Mouse (Mus musculus): Measurements from ENCODE around the gene Cdkn2aip. TPM values are rescaled to one million over a fixed set of nuclear protein-coding genes. Genes with fewer than 3 reads are reported as not detected.

Cdkn2aip gene
- polyA plus RNA-seq, 1 experiment from 2014 or later, result 44.4 TPM

DNA sequence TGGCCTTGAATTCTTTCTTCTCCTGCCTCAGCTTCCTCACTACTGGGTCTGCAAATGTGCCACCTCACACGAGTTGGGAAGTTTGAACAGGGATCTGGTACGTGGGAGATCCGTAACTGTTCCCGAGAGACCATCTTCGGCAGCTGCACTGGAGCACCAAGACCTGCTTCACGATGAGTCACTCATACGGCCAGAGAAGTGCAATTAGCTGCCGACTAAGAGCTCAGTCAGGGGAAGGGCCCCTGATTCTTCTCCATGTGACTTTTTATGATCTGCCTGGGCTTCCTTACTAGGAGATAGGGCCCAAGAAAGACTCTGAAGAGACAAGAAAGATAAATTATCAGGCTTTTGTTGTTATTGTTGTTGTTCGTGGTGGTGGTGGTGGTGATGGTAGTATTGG is 31.1 kb upstream of the Cdkn2aip start:
- Histone ChIP-seq H3K27me3 (replicated peaks; ENCODE audit: control insufficient read depth, insufficient read depth, low read length) (no peaks in the 10 kb centered on the region), H3K27ac (ENCODE audit: low read length) (no peak overlapping the region), H3K9ac (replicated peaks; ENCODE audit: low read depth, low read length) (no peak overlapping the region), H3K9me3 (ENCODE audit: control insufficient read depth, low read length) (no peaks in the 10 kb centered on the region), H3K4me3 (replicated peaks; ENCODE audit: low read length) (no peak overlapping the region), H3K4me2 (ENCODE audit: low read length) (no peak overlapping the region), H3K36me3 (ENCODE audit: control insufficient read depth, insufficient read depth) (no peaks in the 10 kb centered on the region), H3K4me1 (replicated peaks; ENCODE audit: control insufficient read depth, insufficient read depth, low read length) (peaks cover 3% of the 10 kb centered on the region)
- no peak for ATAC-seq
- WGBS, result 90% methylated on average over 9 of the region's 9 CpGs

DNA sequence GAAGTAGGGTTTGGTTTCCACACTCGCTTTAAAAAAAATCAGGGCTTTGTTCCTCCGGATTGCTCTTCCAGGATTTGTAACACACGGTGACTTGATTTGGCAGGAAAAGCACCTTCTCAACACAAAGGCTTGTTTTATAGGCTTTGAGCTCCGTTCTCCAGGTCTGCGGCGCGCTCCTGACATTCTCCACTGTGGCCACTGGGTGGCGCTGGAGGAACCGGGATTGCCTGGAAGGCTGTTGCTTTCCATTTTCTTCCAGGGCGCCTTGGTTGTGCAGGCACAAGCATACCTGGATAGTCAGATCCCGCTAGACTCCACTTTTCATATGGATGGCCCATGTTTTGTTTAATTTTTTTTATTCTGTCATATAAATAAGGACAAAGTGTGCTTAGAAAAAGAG is 29.7 kb upstream of the Cdkn2aip start:
- Histone ChIP-seq H3K4me2 (ENCODE audit: low read length) (peak overlapping the region; percentile 37), H3K27me3 (replicated peaks; ENCODE audit: control insufficient read depth, insufficient read depth, low read length) (no peaks in the 10 kb centered on the region), H3K4me1 (replicated peaks; ENCODE audit: control insufficient read depth, insufficient read depth, low read length) (peaks cover 3% of the 10 kb centered on the region), H3K36me3 (ENCODE audit: control insufficient read depth, insufficient read depth) (no peaks in the 10 kb centered on the region), H3K4me3 (replicated peaks; ENCODE audit: low read length) (peak overlapping the region; percentile 13; the same call in 1 of the 2 replicates), H3K27ac (ENCODE audit: low read length) (no peak overlapping the region), H3K9me3 (ENCODE audit: control insufficient read depth, low read length) (no peaks in the 10 kb centered on the region), H3K9ac (replicated peaks; ENCODE audit: low read depth, low read length) (peak overlapping the region; percentile 39)
- 7% methylated on average over 11 of the region's 11 CpGs for WGBS
- peak; percentile 80 for ATAC-seq

DNA sequence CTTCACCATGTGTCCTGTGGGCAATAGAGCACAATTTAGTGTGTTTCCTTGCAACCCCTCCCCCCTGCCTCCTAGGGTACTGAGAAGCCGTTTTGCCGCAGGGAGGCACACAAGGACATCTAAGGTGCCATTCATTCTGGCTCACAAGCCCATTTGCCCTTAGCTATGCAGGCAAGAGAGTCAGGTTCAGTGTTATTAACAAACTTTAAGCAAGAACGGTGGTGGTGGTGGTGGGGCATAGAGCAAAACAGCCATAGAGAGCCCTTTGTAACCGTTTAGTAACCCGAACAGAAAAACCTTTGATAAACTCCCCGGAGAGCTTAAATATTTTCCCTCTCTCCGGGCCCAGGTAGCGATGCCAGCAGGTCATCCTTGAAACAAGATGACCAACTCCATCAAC is 29.3 kb upstream of the Cdkn2aip start:
- ATAC-seq, result 0 out of 2 replicates have a peak, but pooled peaks have one; percentile 11
- peak overlapping the region; percentile 37 for H3K4me2 ChIP-seq (ENCODE audit: low read length)
- 38% methylated on average over 8 of the region's 8 CpGs for WGBS

DNA sequence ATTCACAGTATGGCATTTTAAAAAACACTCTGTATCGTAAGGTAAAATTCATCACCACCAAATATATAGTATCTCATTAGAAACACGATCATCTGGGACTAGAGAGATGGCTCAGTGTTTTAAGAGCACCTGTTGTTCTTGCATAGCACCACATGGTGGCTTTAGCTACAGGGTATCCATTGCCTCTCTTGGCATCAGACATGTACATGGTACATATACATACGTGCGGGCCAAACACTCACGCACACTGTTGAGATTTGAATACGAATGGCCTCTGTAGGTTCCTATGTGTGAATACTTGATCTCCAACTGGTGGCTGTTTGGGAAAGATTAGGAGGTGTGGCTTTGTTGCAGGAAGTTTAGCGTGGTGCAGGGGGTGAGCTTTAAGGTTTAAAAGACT is 28.6 kb upstream of the Cdkn2aip start:
- 84% methylated on average over 7 of the region's 7 CpGs for WGBS
- Histone ChIP-seq H3K4me3 (replicated peaks; ENCODE audit: low read length) (no peak overlapping the region), H3K9ac (replicated peaks; ENCODE audit: low read depth, low read length) (no peak overlapping the region), H3K9me3 (ENCODE audit: control insufficient read depth, low read length) (no peaks in the 10 kb centered on the region), H3K36me3 (ENCODE audit: control insufficient read depth, insufficient read depth) (no peaks in the 10 kb centered on the region), H3K27me3 (replicated peaks; ENCODE audit: control insufficient read depth, insufficient read depth, low read length) (no peaks in the 10 kb centered on the region), H3K4me1 (replicated peaks; ENCODE audit: control insufficient read depth, insufficient read depth, low read length) (peaks cover 3% of the 10 kb centered on the region), H3K4me2 (ENCODE audit: low read length) (no peak overlapping the region), H3K27ac (ENCODE audit: low read length) (no peak overlapping the region)
- ATAC-seq, result no peak

More for the DNA sequence above, 29.3 kb upstream of the Cdkn2aip start:
- Histone ChIP-seq H3K27ac (ENCODE audit: low read length) (no peak overlapping the region), H3K27me3 (replicated peaks; ENCODE audit: control insufficient read depth, insufficient read depth, low read length) (no peaks in the 10 kb centered on the region), H3K9ac (replicated peaks; ENCODE audit: low read depth, low read length) (peak overlapping the region; percentile 39), H3K9me3 (ENCODE audit: control insufficient read depth, low read length) (no peaks in the 10 kb centered on the region), H3K4me3 (replicated peaks; ENCODE audit: low read length) (peak overlapping the region; percentile 13; the same call in 1 of the 2 replicates), H3K36me3 (ENCODE audit: control insufficient read depth, insufficient read depth) (no peaks in the 10 kb centered on the region), H3K4me1 (replicated peaks; ENCODE audit: control insufficient read depth, insufficient read depth, low read length) (peaks cover 3% of the 10 kb centered on the region)

DNA sequence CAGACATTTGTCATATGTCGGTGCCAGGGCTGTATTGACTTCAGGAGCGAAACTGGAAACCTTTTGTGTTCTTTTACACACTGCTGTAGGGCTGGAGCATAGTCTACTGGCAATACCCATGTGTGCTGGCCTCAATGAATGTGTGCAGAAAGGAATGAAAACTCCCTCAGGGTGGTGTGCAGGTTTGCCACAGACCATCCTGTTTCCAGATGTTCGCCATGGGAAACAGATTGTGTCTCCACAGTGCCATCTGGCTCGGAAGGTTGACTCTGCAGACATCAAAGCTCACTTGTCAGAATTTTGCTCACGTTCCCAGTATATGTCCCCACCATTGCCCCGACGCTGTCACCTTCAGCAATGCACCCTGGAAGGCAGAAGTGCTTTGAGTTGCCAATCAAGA is 23.4 kb upstream of the Cdkn2aip start:
- no peak overlapping the region for H3K4me3 ChIP-seq (replicated peaks; ENCODE audit: low read length)
- H3K36me3 ChIP-seq (ENCODE audit: control insufficient read depth, insufficient read depth), result no peaks in the 10 kb centered on the region
- no peak overlapping the region for H3K4me2 ChIP-seq (ENCODE audit: low read length)
- 60% methylated on average over 7 of the region's 7 CpGs for WGBS
- H3K9ac ChIP-seq (replicated peaks; ENCODE audit: low read depth, low read length), result no peak overlapping the region
- H3K27ac ChIP-seq (ENCODE audit: low read length), result no peak overlapping the region
- ATAC-seq, result peak; percentile 49
- no peaks in the 10 kb centered on the region for H3K27me3 ChIP-seq (replicated peaks; ENCODE audit: control insufficient read depth, insufficient read depth, low read length)
- H3K9me3 ChIP-seq (ENCODE audit: control insufficient read depth, low read length), result no peaks in the 10 kb centered on the region
- peaks cover 2% of the 10 kb centered on the region; the same call in 1 of the 2 replicates for H3K4me1 ChIP-seq (replicated peaks; ENCODE audit: control insufficient read depth, insufficient read depth, low read length)

DNA sequence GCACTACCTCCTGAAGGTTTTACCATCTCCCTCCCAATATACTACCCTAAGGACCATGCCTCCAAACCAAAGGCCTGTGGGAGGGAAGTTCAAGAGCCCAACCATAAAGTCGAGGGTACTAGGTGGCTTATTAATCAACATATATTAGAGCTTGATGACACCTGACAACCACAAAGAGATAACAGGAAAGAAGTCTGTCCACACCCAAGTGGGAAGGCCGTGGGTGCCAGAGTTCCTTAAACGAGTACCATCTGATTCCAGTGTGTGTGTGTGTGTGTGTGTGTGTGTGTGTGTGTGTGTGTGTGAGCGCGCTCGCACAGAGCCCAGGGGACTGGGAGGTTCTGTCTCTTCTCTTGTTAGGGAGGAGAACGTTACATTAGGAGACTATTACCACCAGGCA is 15.6 kb upstream of the Cdkn2aip start:
- Histone ChIP-seq H3K27me3 (replicated peaks; ENCODE audit: control insufficient read depth, insufficient read depth, low read length) (no peaks in the 10 kb centered on the region), H3K36me3 (ENCODE audit: control insufficient read depth, insufficient read depth) (no peaks in the 10 kb centered on the region), H3K4me2 (ENCODE audit: low read length) (no peak overlapping the region), H3K9me3 (ENCODE audit: control insufficient read depth, low read length) (no peaks in the 10 kb centered on the region), H3K9ac (replicated peaks; ENCODE audit: low read depth, low read length) (no peak overlapping the region), H3K4me3 (replicated peaks; ENCODE audit: low read length) (no peak overlapping the region), H3K27ac (ENCODE audit: low read length) (no peak overlapping the region), H3K4me1 (replicated peaks; ENCODE audit: control insufficient read depth, insufficient read depth, low read length) (no peaks in the 10 kb centered on the region)
- 90% methylated on average over 7 of the region's 7 CpGs for WGBS
- no peak for ATAC-seq

DNA sequence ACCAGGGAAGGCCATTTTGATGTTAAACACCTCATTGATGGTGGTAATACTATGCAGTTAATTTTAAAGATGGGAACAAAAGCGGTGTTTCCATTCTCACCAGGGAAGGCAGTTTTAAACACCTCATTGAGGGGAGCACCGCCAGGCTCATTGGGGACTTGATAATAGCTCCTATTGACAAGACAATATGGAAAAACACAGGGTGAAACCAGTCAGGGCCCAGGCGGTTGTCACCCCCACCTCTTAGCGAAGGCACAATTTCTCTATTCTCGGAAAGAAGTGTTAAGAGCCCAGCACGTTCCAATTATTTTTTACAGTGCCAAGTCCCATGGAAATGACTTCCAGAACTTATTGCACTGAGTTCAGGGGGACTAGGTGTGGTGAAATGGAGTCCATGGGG is 13.2 kb upstream of the Cdkn2aip start:
- Histone ChIP-seq H3K36me3 (ENCODE audit: control insufficient read depth, insufficient read depth) (no peaks in the 10 kb centered on the region), H3K4me1 (replicated peaks; ENCODE audit: control insufficient read depth, insufficient read depth, low read length) (no peaks in the 10 kb centered on the region), H3K4me2 (ENCODE audit: low read length) (no peak overlapping the region), H3K27me3 (replicated peaks; ENCODE audit: control insufficient read depth, insufficient read depth, low read length) (no peaks in the 10 kb centered on the region), H3K4me3 (replicated peaks; ENCODE audit: low read length) (no peak overlapping the region), H3K9ac (replicated peaks; ENCODE audit: low read depth, low read length) (no peak overlapping the region), H3K9me3 (ENCODE audit: control insufficient read depth, low read length) (no peaks in the 10 kb centered on the region), H3K27ac (ENCODE audit: low read length) (no peak overlapping the region)
- WGBS, result 4% methylated on average over 6 of the region's 6 CpGs
- no peak for ATAC-seq

DNA sequence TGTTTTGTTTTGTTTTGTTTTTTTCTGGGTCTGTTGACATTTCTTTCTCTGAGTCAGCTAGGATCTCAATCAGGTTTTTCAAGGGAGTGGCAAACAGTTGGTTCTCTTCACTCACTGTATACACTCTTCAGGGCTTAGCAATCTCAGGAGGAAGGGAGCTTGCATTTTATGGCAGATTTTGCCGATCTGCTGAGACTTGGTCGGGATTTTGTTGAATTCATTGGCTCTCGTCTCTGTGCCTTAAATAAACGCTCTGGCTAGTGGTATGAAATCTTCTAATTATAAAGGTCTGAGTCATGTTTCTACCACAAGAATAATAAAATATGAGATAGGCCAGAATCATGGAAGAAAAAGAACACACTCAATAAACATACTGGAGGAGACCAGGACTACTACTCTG is 7.9 kb upstream of the Cdkn2aip start:
- no peak for ATAC-seq
- Histone ChIP-seq H3K36me3 (ENCODE audit: control insufficient read depth, insufficient read depth) (no peaks in the 10 kb centered on the region), H3K4me1 (replicated peaks; ENCODE audit: control insufficient read depth, insufficient read depth, low read length) (no peaks in the 10 kb centered on the region), H3K4me2 (ENCODE audit: low read length) (no peak overlapping the region), H3K9ac (replicated peaks; ENCODE audit: low read depth, low read length) (no peak overlapping the region), H3K27me3 (replicated peaks; ENCODE audit: control insufficient read depth, insufficient read depth, low read length) (no peaks in the 10 kb centered on the region), H3K4me3 (replicated peaks; ENCODE audit: low read length) (no peak overlapping the region), H3K9me3 (ENCODE audit: control insufficient read depth, low read length) (no peaks in the 10 kb centered on the region), H3K27ac (ENCODE audit: low read length) (no peak overlapping the region)
- WGBS, result 80% methylated on average over 4 of the region's 4 CpGs

DNA sequence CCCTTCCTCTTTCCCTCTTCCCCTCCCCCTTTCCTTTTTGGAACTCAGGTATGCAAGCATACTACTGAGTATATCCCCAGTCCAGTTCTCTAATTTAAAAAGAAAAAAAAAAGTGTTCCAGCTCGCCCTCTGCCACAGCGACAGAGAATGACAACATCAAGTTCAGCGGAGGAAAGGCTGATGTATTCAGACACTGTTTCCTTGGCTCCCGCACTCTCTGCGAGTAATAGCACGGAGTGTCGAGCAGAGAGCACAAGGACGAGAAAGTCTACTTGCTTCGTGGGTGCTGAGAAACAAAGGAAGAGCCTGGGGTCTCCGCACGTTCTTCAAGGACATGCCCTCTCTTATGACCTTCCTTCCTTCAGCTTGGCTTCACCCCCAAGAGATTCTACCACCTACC is 4.9 kb upstream of the Cdkn2aip start:
- no peak overlapping the region for H3K4me3 ChIP-seq (replicated peaks; ENCODE audit: low read length)
- H3K9me3 ChIP-seq (ENCODE audit: control insufficient read depth, low read length), result no peaks in the 10 kb centered on the region
- H3K4me2 ChIP-seq (ENCODE audit: low read length), result no peak overlapping the region
- H3K4me1 ChIP-seq (replicated peaks; ENCODE audit: control insufficient read depth, insufficient read depth, low read length), result peaks cover 3% of the 10 kb centered on the region; the same call in 1 of the 2 replicates
- no peak for ATAC-seq
- H3K36me3 ChIP-seq (ENCODE audit: control insufficient read depth, insufficient read depth), result no peaks in the 10 kb centered on the region
- no peak overlapping the region for H3K27ac ChIP-seq (ENCODE audit: low read length)
- no peaks in the 10 kb centered on the region for H3K27me3 ChIP-seq (replicated peaks; ENCODE audit: control insufficient read depth, insufficient read depth, low read length)
- H3K9ac ChIP-seq (replicated peaks; ENCODE audit: low read depth, low read length), result no peak overlapping the region
- 28% methylated on average over 11 of the region's 11 CpGs for WGBS

DNA sequence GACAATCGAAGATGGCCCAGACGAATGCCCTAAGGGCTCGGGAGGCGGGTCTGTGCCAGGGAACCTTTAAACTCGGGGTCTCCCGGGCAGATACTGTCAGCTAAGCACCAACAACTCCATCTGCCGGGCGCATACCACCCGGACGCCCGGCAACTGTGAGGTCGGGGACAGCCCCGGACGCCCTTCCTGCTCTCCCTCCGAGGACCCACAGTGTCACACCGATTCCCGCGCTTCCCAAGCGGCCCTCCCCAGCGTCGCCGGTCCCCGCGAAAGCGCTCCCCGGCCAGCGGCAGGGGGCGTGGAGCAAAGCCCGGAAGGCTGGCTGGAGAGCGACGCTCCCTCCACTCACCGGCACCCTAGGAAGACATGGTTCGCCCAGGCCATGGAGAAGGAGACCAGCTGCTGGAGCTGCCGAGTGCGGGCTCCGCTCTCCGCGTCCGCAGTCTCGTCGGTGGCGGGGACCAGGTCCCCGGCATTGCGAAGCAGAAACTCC is 515 bp downstream of the Cdkn2aip start:
- H3K9me3 ChIP-seq (ENCODE audit: control insufficient read depth, low read length), result no peaks in the 10 kb centered on the region
- ATAC-seq, result peak; percentile 34
- H3K4me3 ChIP-seq (replicated peaks; ENCODE audit: low read length), result peak overlapping the region; percentile 99
- under 1% methylated on average over 44 of the region's 44 CpGs for WGBS
- H3K4me2 ChIP-seq (ENCODE audit: low read length), result peak overlapping the region; percentile 55
- peaks cover 15% of the 10 kb centered on the region for H3K36me3 ChIP-seq (ENCODE audit: control insufficient read depth, insufficient read depth)
- H3K4me1 ChIP-seq (replicated peaks; ENCODE audit: control insufficient read depth, insufficient read depth, low read length), result peaks cover 17% of the 10 kb centered on the region
- H3K27me3 ChIP-seq (replicated peaks; ENCODE audit: control insufficient read depth, insufficient read depth, low read length), result no peaks in the 10 kb centered on the region
- H3K27ac ChIP-seq (ENCODE audit: low read length), result peak overlapping the region; percentile 99
- H3K9ac ChIP-seq (replicated peaks; ENCODE audit: low read depth, low read length), result peak overlapping the region; percentile 96
